Mouse (Mus musculus) stomach, postnatal 0 days (tissue): ENCODE measurements around the gene Erh. TPM values are rescaled to one million over a fixed set of nuclear protein-coding genes. Genes with fewer than 3 reads are reported as not detected.

Experiments used
- ATAC-seq: fragments of 200-750 bp; cut with Nextera tagmentation; 2 replicates; pipeline ENCODE4 v1.8.0; 2017; ENCODE audit not compliant: low FRiP score, low TSS enrichment
- DNase-seq: peaks from one replicate; pipeline ENCODE4 v3.0.0-alpha.2; 2016; ENCODE audit warnings: low spot score
- H3K27ac ChIP-seq: fragments of 300-500 bp; sonication (generic); replicated peaks from 2 replicates; pipeline ENCODE4 v1.5.1; 2014; ENCODE audit warnings: mild to moderate bottlenecking, control low read depth
- H3K27me3 ChIP-seq: fragments of 300-500 bp; sonication (generic); 2 replicates; pipeline ENCODE4 v1.6.1; 2014; ENCODE audit warnings: low read length; ENCODE audit not compliant: control insufficient read depth, insufficient read depth
- H3K36me3 ChIP-seq: fragments of 300-500 bp; sonication (generic); 2 replicates; pipeline ENCODE4 v1.6.1; 2014; ENCODE audit warnings: low read length, mixed read lengths; ENCODE audit not compliant: control insufficient read depth, insufficient read depth
- H3K4me1 ChIP-seq: fragments of 300-500 bp; sonication (generic); replicated peaks from 2 replicates; pipeline ENCODE4 v1.6.1; 2014; ENCODE audit warnings: antibody characterized with exemption; ENCODE audit not compliant: control insufficient read depth, insufficient read depth
- H3K4me2 ChIP-seq: fragments of 300-500 bp; sonication (generic); replicated peaks from 2 replicates; pipeline ENCODE4 v1.6.1; 2014; ENCODE audit warnings: low read depth, mild to moderate bottlenecking, control low read depth, moderate library complexity
- H3K4me3 ChIP-seq: fragments of 300-500 bp; sonication (generic); 2 replicates; pipeline ENCODE4 v1.5.1; 2014; ENCODE audit warnings: low read depth, low read length, control low read depth
- H3K9ac ChIP-seq: fragments of 300-500 bp; sonication (generic); 2 replicates; pipeline ENCODE4 v1.6.1; 2014; ENCODE audit warnings: mild to moderate bottlenecking, low read length, control low read depth, mixed read lengths
- H3K9me3 ChIP-seq: fragments of 300-500 bp; sonication (generic); 2 replicates; pipeline ENCODE4 v1.6.1; 2016; ENCODE audit warnings: low read length; ENCODE audit not compliant: control insufficient read depth
- CTCF ChIP-seq: IDR thresholded peaks from 2 replicates; pipeline ENCODE4 v1.5.1; 2016; ENCODE audit warnings: antibody characterized with exemption, low read depth, mild to moderate bottlenecking, moderate library complexity
- EP300 ChIP-seq: optimal IDR thresholded peaks from 2 replicates; pipeline ENCODE3; 2016; ENCODE audit warnings: antibody characterized with exemption
- WGBS: fragments of 180-500 bp; shearing (Covaris S2); extraction: QIAGEN DNeasy Blood & Tissue Kit; methylation state at CpG from one replicate; pipeline ENCODE4 v1.1.7; 2014; 5-methylcytosine and 5-hydroxymethylcytosine counted together
- polyA plus RNA-seq: library from polyadenylated mRNA; unstranded; fragments of >200 nt; fragmentation: Nextera tagmentation; extraction: Ambion mirVana; gene quantifications from 2 replicates; pipeline ENCODE4 v1.2.1, GENCODE M21; 2015

The Erh gene
- polyA plus RNA-seq, 1 experiment from 2014 or later = 131 TPM

GRCm38 (mm10) chr12:80601597-80602269 lies 42.4 kb downstream of the Erh start:
- WGBS = 85% methylated on average over 9 of the region's 9 CpGs
- Histone ChIP-seq H3K4me2 (no peak overlapping the region), H3K27me3 (no peaks in the 10 kb centered on the region), H3K4me3 (no peak overlapping the region), H3K4me1 (no peaks in the 10 kb centered on the region; the same call in 1 of the 2 replicates), H3K27ac (no peak overlapping the region), H3K36me3 (no peaks in the 10 kb centered on the region), H3K9ac (no peak overlapping the region), H3K9me3 (no peaks in the 10 kb centered on the region)
- DNase-seq = no peak
- TF ChIP-seq EP300 = no peak
- TF ChIP-seq CTCF = no peak
- ATAC-seq = no peak

GRCm38 (mm10) chr12:80598756-80599155 lies 45.4 kb downstream of the Erh start:
- H3K9ac ChIP-seq = no peak overlapping the region
- WGBS = 35% methylated on average over 6 of the region's 6 CpGs
- peak overlapping the region; percentile 67 for H3K27ac ChIP-seq
- H3K4me1 ChIP-seq = no peaks in the 10 kb centered on the region; the same call in 1 of the 2 replicates
- DNase-seq (peak; percentile 51), ATAC-seq (0 out of 2 replicates have a peak, but pooled peaks have one; percentile 58)
- no peaks in the 10 kb centered on the region for H3K27me3 ChIP-seq
- H3K4me2 ChIP-seq = no peak overlapping the region
- no peak for TF ChIP-seq EP300
- TF ChIP-seq CTCF = peak; percentile 46
- H3K9me3 ChIP-seq = no peaks in the 10 kb centered on the region
- no peak overlapping the region for H3K4me3 ChIP-seq
- H3K36me3 ChIP-seq = no peaks in the 10 kb centered on the region

- H3K27me3 ChIP-seq = no peaks in the 10 kb centered on the region
- H3K4me1 ChIP-seq = no peaks in the 10 kb centered on the region; the same call in 1 of the 2 replicates
- H3K9ac ChIP-seq = no peak overlapping the region
- no peak for TF ChIP-seq EP300
- TF ChIP-seq CTCF = no peak
- ATAC-seq = no peak
- peak overlapping the region; percentile 67 for H3K27ac ChIP-seq
- no peaks in the 10 kb centered on the region for H3K9me3 ChIP-seq
- DNase-seq = no peak
- no peaks in the 10 kb centered on the region for H3K36me3 ChIP-seq
- H3K4me2 ChIP-seq = no peak overlapping the region
- H3K4me3 ChIP-seq = no peak overlapping the region
- 29% methylated on average over 7 of the region's 7 CpGs for WGBS
Measured at GRCm38 (mm10) chr12:80598236-80598635, 45.9 kb downstream of the Erh start.

GRCm38 (mm10) chr12:80595968-80596367 lies 48.2 kb downstream of the Erh start:
- Histone ChIP-seq H3K4me1 (no peaks in the 10 kb centered on the region), H3K4me2 (no peak overlapping the region), H3K9me3 (no peaks in the 10 kb centered on the region), H3K4me3 (no peak overlapping the region), H3K27ac (no peak overlapping the region), H3K27me3 (no peaks in the 10 kb centered on the region), H3K9ac (no peak overlapping the region), H3K36me3 (no peaks in the 10 kb centered on the region)
- no peak for DNase-seq
- WGBS = 61% methylated on average over 4 of the region's 4 CpGs
- no peak for TF ChIP-seq CTCF
- no peak for TF ChIP-seq EP300
- ATAC-seq = no peak

GRCm38 (mm10) chr12:80595566-80595965 lies 48.6 kb downstream of the Erh start:
- 92% methylated on average over 4 of the region's 4 CpGs for WGBS

GRCm38 (mm10) chr12:80594781-80595180 lies 49.4 kb downstream of the Erh start:
- Histone ChIP-seq H3K36me3 (no peaks in the 10 kb centered on the region), H3K4me2 (no peak overlapping the region), H3K4me3 (no peak overlapping the region), H3K27me3 (no peaks in the 10 kb centered on the region), H3K9me3 (no peaks in the 10 kb centered on the region), H3K27ac (no peak overlapping the region), H3K4me1 (no peaks in the 10 kb centered on the region), H3K9ac (no peak overlapping the region)
- WGBS = 86% methylated on average over 4 of the region's 4 CpGs
- DNase-seq = no peak
- ATAC-seq = no peak
- no peak for TF ChIP-seq EP300
- no peak for TF ChIP-seq CTCF

More at GRCm38 (mm10) chr12:80595566-80595965, 48.6 kb downstream of the Erh start:
- TF ChIP-seq EP300 = no peak
- no peak for TF ChIP-seq CTCF
- no peaks in the 10 kb centered on the region for H3K4me1 ChIP-seq
- no peaks in the 10 kb centered on the region for H3K9me3 ChIP-seq
- H3K4me2 ChIP-seq = no peak overlapping the region
- H3K36me3 ChIP-seq = no peaks in the 10 kb centered on the region
- H3K4me3 ChIP-seq = no peak overlapping the region
- no peak for DNase-seq
- ATAC-seq = no peak
- no peak overlapping the region for H3K9ac ChIP-seq
- H3K27me3 ChIP-seq = no peaks in the 10 kb centered on the region
- no peak overlapping the region for H3K27ac ChIP-seq
